Mouse (Mus musculus) lung, adult 2 months (tissue): ENCODE results near the gene Foxn3.

Experiments used
- CTCF ChIP-seq: fragments of 200-500 bp; IDR thresholded peaks from 2 replicates; pipeline ENCODE4 v1.5.1; 2011; ENCODE audit warnings: mild to moderate bottlenecking, low read length, control low read depth; ENCODE audit not compliant: insufficient read depth
- POLR2A ChIP-seq: fragments of 200-500 bp; IDR thresholded peaks from 2 replicates; pipeline ENCODE4 v1.6.1; 2011; ENCODE audit warnings: low read depth, mild to moderate bottlenecking, control low read depth, low read length, borderline replicate concordance; ENCODE audit errors: extremely low read depth

DNA sequence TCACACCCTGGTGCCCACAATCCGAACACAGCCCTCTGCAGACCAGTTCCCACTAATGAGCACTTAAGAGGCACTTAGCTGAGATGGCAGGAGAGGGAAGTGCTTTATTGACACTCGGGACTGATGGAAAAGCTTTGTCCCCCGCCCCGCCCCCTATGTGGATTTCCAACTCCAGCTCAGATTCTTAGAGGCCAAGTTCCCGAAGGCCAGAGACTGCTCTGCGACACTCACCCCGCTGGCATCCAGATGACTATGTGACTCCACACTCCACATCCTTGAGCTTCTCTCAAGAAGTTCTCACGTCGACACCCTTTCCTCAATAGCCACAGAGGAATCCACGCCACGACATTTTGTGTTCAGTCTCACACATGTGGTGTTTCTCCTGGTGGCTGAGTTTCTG, 295.6 kb downstream of the Foxn3 start:
- TF ChIP-seq CTCF, result no peak
- no peak for TF ChIP-seq POLR2A
